Comparison of ENCODE assay signal across 8 mouse cellular contexts in the genomic region with DNA sequence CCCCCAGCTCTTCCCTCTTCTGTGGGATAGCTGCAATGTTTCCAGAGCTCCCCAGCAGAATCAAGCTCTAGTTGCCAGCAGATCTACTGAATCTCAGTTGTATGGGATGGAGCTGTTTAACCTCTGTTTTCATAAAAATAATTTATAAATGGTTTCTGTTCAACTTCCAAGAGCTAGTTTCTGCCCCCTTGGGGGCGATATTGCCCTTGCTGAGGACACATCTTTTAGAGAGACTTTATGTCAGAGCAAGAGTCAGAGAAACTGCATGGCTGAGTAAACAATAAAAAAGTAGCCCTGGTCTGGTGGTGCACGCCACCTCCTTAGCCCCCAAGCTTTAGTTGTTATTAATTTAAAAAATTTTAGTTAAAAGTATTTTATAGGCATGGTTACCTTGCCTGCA. TPM values are rescaled to one million over a fixed set of nuclear protein-coding genes. Genes with fewer than 3 reads are reported as not detected.
DNase-seq lines count a peak whose midpoint lies in the region.

No protein-coding gene starts in this region.

- peak; percentile 32 for DNase-seq in embryo, embryonic 11 days
- DNase-seq in embryo, embryonic 10 days (ENCODE audit: low spot score), result no peak
- DNase-seq in layer of hippocampus, adult 11-12 months (ENCODE audit: low spot score), result peak; percentile 37
- DNase-seq in layer of hippocampus, postnatal 36 days, result no peak
- DNase-seq in 416B (ENCODE audit: low read depth), result peak; percentile 61
- DNase-seq in cerebellum, adult 9-10 months, result peak; percentile 76
- DNase-seq in ovary, postnatal 10 days (ENCODE audit: low spot score), result no peak
- no peak for DNase-seq in adrenal gland, adult 8-10 months

RNA-seq across cellular contexts. Expression of gene Ak4, which starts 34.1 kb away (rescaled TPM):
- 10 to 100 TPM; 78.1 to 95.3 TPM for total RNA-seq in layer of hippocampus, postnatal 36 days (2021)
- 10 to 100 TPM in 2 of 4 experiments, 1 to 10 TPM in 2; 6.7 to 14.0 (median 9.6) TPM for total RNA-seq in adrenal gland, adult 8-10 months (2022)

Comparison
In these comparisons a context has a peak if more than half of its experiments do, and no peak if none do; other contexts are left out.
1. DNase-seq: peak in embryo, embryonic 11 days (single experiment), layer of hippocampus, adult 11-12 months (single experiment), 416B (single experiment) and cerebellum, adult 9-10 months (single experiment); none in embryo, embryonic 10 days (single experiment), layer of hippocampus, postnatal 36 days (0 of 2), ovary, postnatal 10 days (single experiment) and adrenal gland, adult 8-10 months (single experiment).
2. RNA of gene Ak4, which starts 34.1 kb away (total RNA-seq): 78.1 to 95.3 TPM in layer of hippocampus, postnatal 36 days; 6.7 to 14.0 TPM in adrenal gland, adult 8-10 months; every median in the first group is over 4 times any median in the second.